Mouse (Mus musculus) forebrain, postnatal 0 days (tissue): ENCODE measurements around the gene Fate1. TPM values are rescaled to one million over a fixed set of nuclear protein-coding genes. Genes with fewer than 3 reads are reported as not detected.
"Not testable (repeated sequence)": the region's sequence is repeated elsewhere in the genome, so short reads cannot be mapped to it uniquely, and the experiment has no call there.

Experiments used
- ATAC-seq: fragments of 200-750 bp; cut with Nextera tagmentation; 2 replicates; pipeline ENCODE4 v1.8.0; 2017; ENCODE audit warnings: mild to moderate bottlenecking, moderate library complexity
- DNase-seq: peaks from one replicate; pipeline ENCODE4 v3.0.0-alpha.2; 2015
- H3K27ac ChIP-seq: fragments of 300-500 bp; sonication (generic); 2 replicates; pipeline ENCODE4 v1.5.1; 2014; ENCODE audit warnings: low read depth, mild to moderate bottlenecking, antibody characterized with exemption, low read length, moderate library complexity, mixed read lengths
- H3K27me3 ChIP-seq: fragments of 300-500 bp; sonication (generic); 2 replicates; pipeline ENCODE4 v1.6.1; 2014; ENCODE audit warnings: mild to moderate bottlenecking, low read length, mixed read lengths; ENCODE audit not compliant: insufficient read depth
- H3K36me3 ChIP-seq: fragments of 300-500 bp; sonication (generic); 2 replicates; pipeline ENCODE4 v1.6.1; 2014; ENCODE audit warnings: mild to moderate bottlenecking, moderate library complexity; ENCODE audit not compliant: insufficient read depth
- H3K4me1 ChIP-seq: fragments of 300-500 bp; sonication (generic); 2 replicates; pipeline ENCODE4 v1.6.1; 2014; ENCODE audit warnings: antibody characterized with exemption; ENCODE audit not compliant: insufficient read depth
- H3K4me2 ChIP-seq: fragments of 300-500 bp; sonication (generic); 2 replicates; pipeline ENCODE4 v1.6.1; 2014; ENCODE audit warnings: low read depth, mild to moderate bottlenecking, moderate library complexity
- H3K4me3 ChIP-seq: fragments of 300-500 bp; sonication (generic); 2 replicates; pipeline ENCODE4 v1.5.1; 2014; ENCODE audit warnings: low read depth, low read length, mixed read lengths
- H3K9ac ChIP-seq: fragments of 300-500 bp; sonication (generic); 2 replicates; pipeline ENCODE4 v1.6.1; 2014; ENCODE audit warnings: mild to moderate bottlenecking
- H3K9me3 ChIP-seq: fragments of 300-500 bp; sonication (generic); 2 replicates; pipeline ENCODE4 v1.6.1; 2016; ENCODE audit warnings: low read length
- CTCF ChIP-seq: sonication (generic); IDR thresholded peaks from 2 replicates; pipeline ENCODE4 v1.5.1; 2016; ENCODE audit warnings: antibody characterized with exemption, control low read depth, low read depth
- WGBS: fragments of 180-500 bp; shearing (Covaris S2); extraction: QIAGEN DNeasy Blood & Tissue Kit; methylation state at CpG from one replicate; pipeline ENCODE4 v1.1.7; 2014; 5-methylcytosine and 5-hydroxymethylcytosine counted together
- polyA plus RNA-seq: library from polyadenylated mRNA; unstranded; fragments of >200 nt; fragmentation: Nextera tagmentation; extraction: Ambion mirVana; gene quantifications from 2 replicates; pipeline ENCODE4 v1.2.1, GENCODE M21; 2015
- total RNA-seq: library from RNA; depleted of rRNA; stranded (reverse); fragments of >200 nt; gene quantifications from 2 replicates; pipeline ENCODE4 v1.2.3, GENCODE M21; 2014

Fate1 gene
- total and polyA plus RNA-seq, 2 experiments from 2014 or later = 0.81 TPM; not detected in 1

GRCm38 (mm10) chrX:71971325-71971724 is 1.5 kb upstream of the Fate1 start:
- H3K4me1 ChIP-seq = no peaks in the 10 kb centered on the region
- no peak overlapping the region for H3K9ac ChIP-seq
- no peaks in the 10 kb centered on the region for H3K9me3 ChIP-seq
- H3K36me3 ChIP-seq = no peaks in the 10 kb centered on the region
- no peak overlapping the region for H3K27ac ChIP-seq
- no peak for TF ChIP-seq CTCF
- ATAC-seq (peak; percentile 74; the same call in 1 of the 2 replicates), DNase-seq (peak; percentile 6)
- H3K27me3 ChIP-seq = no peaks in the 10 kb centered on the region
- no peak overlapping the region for H3K4me3 ChIP-seq
- H3K4me2 ChIP-seq = no peak overlapping the region
- WGBS = 49% methylated on average over 5 of the region's 5 CpGs

- not testable (repeated sequence) for H3K36me3 ChIP-seq, ATAC-seq, H3K27ac ChIP-seq, H3K4me3 ChIP-seq, H3K4me1 ChIP-seq, H3K4me2 ChIP-seq, H3K27me3 ChIP-seq, H3K9ac ChIP-seq, DNase-seq, H3K9me3 ChIP-seq
Observed at GRCm38 (mm10) chrX:71977681-71978080, 4.9 kb downstream of the Fate1 start.

GRCm38 (mm10) chrX:71980443-71980842 is 7.7 kb downstream of the Fate1 start:
- TF ChIP-seq CTCF = no peak
- no peaks in the 10 kb centered on the region for H3K4me1 ChIP-seq
- H3K27me3 ChIP-seq = no peaks in the 10 kb centered on the region
- 80% methylated on average over 3 of the region's 3 CpGs for WGBS
- H3K36me3 ChIP-seq = no peaks in the 10 kb centered on the region
- no peak overlapping the region for H3K9ac ChIP-seq
- H3K27ac ChIP-seq = no peak overlapping the region
- DNase-seq (no peak), ATAC-seq (no peak)
- H3K4me2 ChIP-seq = no peak overlapping the region
- H3K9me3 ChIP-seq = no peaks in the 10 kb centered on the region
- H3K4me3 ChIP-seq = no peak overlapping the region

- Histone ChIP-seq H3K27me3 (no peaks in the 10 kb centered on the region), H3K9me3 (no peaks in the 10 kb centered on the region), H3K9ac (no peak overlapping the region), H3K36me3 (no peaks in the 10 kb centered on the region), H3K27ac (no peak overlapping the region), H3K4me3 (no peak overlapping the region), H3K4me2 (no peak overlapping the region), H3K4me1 (no peaks in the 10 kb centered on the region)
- DNase-seq (no peak), ATAC-seq (no peak)
- TF ChIP-seq CTCF = no peak
- 76% methylated on average over 2 of the region's 2 CpGs for WGBS
Observed at GRCm38 (mm10) chrX:71981322-71981721, 8.5 kb downstream of the Fate1 start.

GRCm38 (mm10) chrX:71983205-71983604 is 10.4 kb downstream of the Fate1 start:
- TF ChIP-seq CTCF = no peak
- Histone ChIP-seq H3K9me3 (no peaks in the 10 kb centered on the region), H3K4me1 (no peaks in the 10 kb centered on the region), H3K27ac (no peak overlapping the region), H3K9ac (no peak overlapping the region), H3K4me2 (no peak overlapping the region), H3K27me3 (no peaks in the 10 kb centered on the region), H3K36me3 (no peaks in the 10 kb centered on the region), H3K4me3 (no peak overlapping the region)
- DNase-seq (no peak), ATAC-seq (no peak)
- WGBS = 62% methylated on average over 2 of the region's 2 CpGs

GRCm38 (mm10) chrX:71983775-71984174 is 11.0 kb downstream of the Fate1 start:
- no peak for DNase-seq
- Histone ChIP-seq H3K36me3 (no peaks in the 10 kb centered on the region), H3K4me2 (no peak overlapping the region), H3K27me3 (no peaks in the 10 kb centered on the region), H3K9ac (no peak overlapping the region), H3K27ac (no peak overlapping the region), H3K9me3 (no peaks in the 10 kb centered on the region), H3K4me1 (no peaks in the 10 kb centered on the region), H3K4me3 (no peak overlapping the region)
- no peak for ATAC-seq
- WGBS = 72% methylated on average over 1 of the region's 1 CpGs
- 0 out of 2 replicates have a peak, but pooled peaks have one; percentile 8 for TF ChIP-seq CTCF

GRCm38 (mm10) chrX:71991549-71991948 is 18.8 kb downstream of the Fate1 start, which contains the start of gene Cnga2:
Cnga2 (plus strand) TSS chrX:71991849.
- H3K4me3 ChIP-seq = no peak within 1 kb of the TSS
- no peak within 1 kb of the TSS for H3K4me2 ChIP-seq
- no peaks in the 10 kb centered on the region for H3K36me3 ChIP-seq
- 79% methylated on average over 3 of the region's 3 CpGs for WGBS
- no peak within 1 kb of the TSS for H3K9ac ChIP-seq
- H3K27ac ChIP-seq = no peak within 1 kb of the TSS
- no peaks in the 10 kb centered on the region for H3K4me1 ChIP-seq
- TF ChIP-seq CTCF = no peak
- DNase-seq (no peak), ATAC-seq (no peak)
- H3K27me3 ChIP-seq = no peaks in the 10 kb centered on the region
- H3K9me3 ChIP-seq = no peaks in the 10 kb centered on the region

GRCm38 (mm10) chrX:71995972-71996371 is 23.2 kb downstream of the Fate1 start:
- ATAC-seq = no peak
- DNase-seq = no peak

More at GRCm38 (mm10) chrX:71995972-71996371, 23.2 kb downstream of the Fate1 start:
- WGBS = 67% methylated on average over 1 of the region's 1 CpGs
- Histone ChIP-seq H3K4me3 (no peak overlapping the region), H3K36me3 (no peaks in the 10 kb centered on the region), H3K4me1 (no peaks in the 10 kb centered on the region), H3K4me2 (no peak overlapping the region), H3K27me3 (no peaks in the 10 kb centered on the region), H3K9me3 (no peaks in the 10 kb centered on the region), H3K27ac (no peak overlapping the region), H3K9ac (no peak overlapping the region)
- TF ChIP-seq CTCF = no peak
